Mouse (Mus musculus): ENCODE results near the gene Zdhhc21. TPM values are rescaled to one million over a fixed set of nuclear protein-coding genes. Genes with fewer than 3 reads are reported as not detected.

Zdhhc21 gene
- total RNA-seq (2017): 10.3 and 13.2 TPM in 2 replicates

DNA sequence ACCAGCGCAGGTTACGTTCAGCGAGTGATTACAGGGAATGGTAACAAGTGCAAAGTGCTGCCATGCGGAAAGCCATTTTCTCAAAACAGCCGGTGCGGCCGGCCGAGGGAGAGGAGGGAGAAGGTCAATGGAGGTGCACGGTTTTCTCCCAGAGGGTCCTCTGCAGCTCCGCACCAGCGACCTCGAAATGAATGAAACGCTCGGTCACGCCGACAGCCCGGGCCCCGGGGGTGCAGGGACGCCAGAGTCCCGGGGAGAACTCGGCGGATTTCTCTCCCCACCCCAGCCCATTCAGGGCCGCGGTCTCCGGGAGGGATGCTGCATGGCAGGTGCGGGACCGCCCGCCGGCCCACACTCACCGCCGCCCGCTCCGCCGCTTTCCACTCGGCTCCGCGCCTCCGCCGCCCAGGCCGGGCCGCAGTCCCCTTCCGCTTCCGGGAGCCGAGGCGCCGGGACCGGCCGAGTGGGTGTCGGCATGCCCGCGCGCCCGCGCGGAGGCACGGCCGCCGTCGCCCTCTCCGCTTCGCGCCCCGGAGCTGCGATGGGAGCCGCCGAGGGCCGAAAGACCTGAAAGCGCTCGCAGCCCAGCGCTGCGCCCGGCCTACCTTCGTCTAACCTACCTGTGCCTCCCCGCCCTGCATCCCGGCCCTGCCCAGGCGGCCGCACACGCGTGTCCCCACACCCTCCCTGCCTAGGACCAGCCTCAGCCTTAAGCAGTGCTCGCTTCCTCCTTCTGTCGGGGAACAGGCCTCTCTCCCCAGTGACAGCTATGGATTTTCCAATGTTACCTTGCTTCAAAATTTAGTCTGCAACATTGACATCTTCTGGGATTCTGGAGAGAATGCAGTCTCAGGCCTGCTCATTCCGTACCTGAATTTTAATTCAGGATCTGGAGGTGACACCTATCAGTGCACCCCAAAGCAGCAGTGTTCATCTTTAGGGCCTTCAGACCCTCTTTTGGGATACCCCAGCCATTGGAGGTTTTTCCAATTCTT is at the start of gene Zdhhc21:
Gene Zdhhc21 (minus strand): TSS at position 828 of the 995 bp plus-strand sequence.
- peak; percentile 47 for ATAC-seq (ENCODE audit: extremely low read depth, insufficient number of reproducible peaks, low FRiP score, poor library complexity, severe bottlenecking)

DNA sequence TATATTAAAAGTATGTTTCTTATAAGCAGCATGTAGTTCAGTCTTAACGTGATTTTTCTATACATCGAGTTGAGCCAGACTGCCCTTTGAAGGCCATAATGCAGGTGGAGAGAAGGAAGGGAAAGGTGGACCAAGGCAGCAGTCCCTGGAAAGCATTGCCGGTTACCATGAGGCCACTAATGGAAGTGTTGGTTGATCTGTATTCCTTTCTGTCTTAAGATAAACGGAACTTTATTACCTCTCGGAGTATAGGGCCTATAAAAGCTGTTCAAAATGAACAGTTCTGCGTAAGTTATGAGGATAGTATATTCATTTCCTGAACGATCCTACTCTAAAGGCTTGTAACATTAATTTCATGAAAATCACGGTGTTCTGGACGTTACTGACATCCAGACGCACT is 35.5 kb upstream of the Zdhhc21 start:
- no peak for ATAC-seq (ENCODE audit: extremely low read depth, insufficient number of reproducible peaks, low FRiP score, poor library complexity, severe bottlenecking)

DNA sequence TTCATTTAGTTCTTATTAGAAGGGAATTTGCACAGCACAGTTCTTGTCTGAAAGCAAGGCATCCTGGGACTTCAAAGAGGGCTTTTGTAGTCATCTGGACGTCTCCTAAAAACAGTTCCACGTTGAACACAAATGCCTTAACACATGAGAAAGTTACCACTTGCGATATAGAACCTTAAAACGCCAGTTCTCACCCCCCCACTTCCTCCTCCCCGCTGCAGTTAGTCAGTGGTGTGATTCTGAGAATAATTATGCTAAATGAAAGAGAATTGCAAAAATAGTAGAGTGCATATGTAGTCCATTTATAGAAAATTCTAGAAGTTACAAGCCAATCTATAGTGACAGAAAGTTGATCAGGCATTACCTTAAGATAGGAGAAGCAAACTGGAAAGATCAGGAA is 32.5 kb upstream of the Zdhhc21 start:
- no peak for ATAC-seq (ENCODE audit: extremely low read depth, insufficient number of reproducible peaks, low FRiP score, poor library complexity, severe bottlenecking)

DNA sequence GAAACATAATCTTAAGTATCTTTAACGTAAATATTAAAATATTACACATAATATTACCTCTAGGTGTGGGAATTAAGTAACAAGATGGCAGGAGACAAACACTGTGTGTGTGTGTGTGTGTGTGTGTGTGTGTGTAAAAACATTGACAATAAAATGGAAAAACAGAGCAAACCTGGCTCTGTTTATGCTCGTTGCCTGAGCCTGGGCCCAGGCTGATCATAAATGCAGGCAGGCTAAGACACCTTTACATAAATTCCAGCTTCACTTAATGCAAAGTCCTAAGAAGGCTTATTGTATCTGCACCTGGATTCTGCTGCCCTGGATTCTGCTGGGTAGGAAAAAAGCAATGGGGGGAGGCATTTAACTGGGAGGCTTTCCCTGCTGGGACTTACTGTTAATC is 31.8 kb upstream of the Zdhhc21 start:
- no peak for ATAC-seq (ENCODE audit: extremely low read depth, insufficient number of reproducible peaks, low FRiP score, poor library complexity, severe bottlenecking)

DNA sequence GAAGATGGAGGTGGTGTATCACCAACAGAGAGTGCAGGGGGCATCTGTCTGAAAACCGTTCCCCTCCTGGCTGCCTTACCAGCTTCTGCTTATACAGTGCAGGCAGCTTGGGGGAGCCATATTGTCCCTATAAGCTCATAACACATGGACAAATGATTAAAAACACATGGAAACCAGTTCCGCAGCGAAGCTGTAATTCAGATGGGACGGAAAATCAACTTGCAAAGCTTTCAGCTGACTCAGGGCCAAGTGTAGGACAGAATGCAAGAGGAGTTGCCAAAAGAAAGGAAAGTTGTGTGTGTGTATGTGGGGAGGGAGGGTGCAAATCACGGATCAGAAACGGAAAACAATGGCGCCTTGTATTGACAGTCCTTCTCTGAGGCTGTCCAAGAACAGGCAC is 31.3 kb upstream of the Zdhhc21 start:
- ATAC-seq (ENCODE audit: extremely low read depth, insufficient number of reproducible peaks, low FRiP score, poor library complexity, severe bottlenecking): no peak

DNA sequence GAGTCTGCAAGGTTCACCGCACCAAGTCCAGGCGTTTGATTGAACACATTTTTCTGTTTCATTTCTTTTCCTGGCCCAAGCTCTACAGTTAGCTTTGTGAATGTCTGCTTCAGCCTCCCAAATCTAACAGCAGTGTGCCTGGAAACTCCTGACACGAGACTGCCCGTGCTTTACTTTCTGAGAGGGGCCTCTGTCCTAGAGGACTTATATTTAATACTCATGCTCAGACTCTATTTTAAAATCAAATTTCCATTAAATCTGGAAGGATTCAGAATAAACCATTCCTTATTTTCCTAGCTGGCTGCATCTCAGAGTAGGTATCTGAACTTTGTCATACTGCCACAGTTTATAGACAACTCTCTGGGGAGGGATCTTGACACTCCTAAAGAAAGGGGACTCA is 30.8 kb upstream of the Zdhhc21 start:
- ATAC-seq (ENCODE audit: extremely low read depth, insufficient number of reproducible peaks, low FRiP score, poor library complexity, severe bottlenecking): no peak

DNA sequence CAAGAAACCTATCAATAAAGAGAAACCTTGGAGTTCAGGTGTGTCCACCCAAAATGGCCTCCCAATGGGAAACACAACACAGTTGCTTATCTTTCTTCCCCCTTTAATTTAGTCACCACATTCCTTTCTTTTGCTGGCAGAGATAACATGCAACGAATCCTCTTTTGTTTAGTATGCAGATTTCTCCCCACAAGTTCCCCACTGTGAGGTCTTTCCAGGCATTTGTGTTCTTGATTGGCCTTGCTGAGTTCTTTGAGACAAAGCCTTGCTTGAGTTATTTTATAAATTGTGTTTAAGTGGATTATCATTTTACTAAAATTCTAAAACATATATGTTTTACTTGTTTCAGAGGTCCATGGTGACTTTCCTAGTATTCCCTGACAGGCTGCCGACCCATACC is 26.4 kb upstream of the Zdhhc21 start:
- no peak for ATAC-seq (ENCODE audit: extremely low read depth, insufficient number of reproducible peaks, low FRiP score, poor library complexity, severe bottlenecking)

DNA sequence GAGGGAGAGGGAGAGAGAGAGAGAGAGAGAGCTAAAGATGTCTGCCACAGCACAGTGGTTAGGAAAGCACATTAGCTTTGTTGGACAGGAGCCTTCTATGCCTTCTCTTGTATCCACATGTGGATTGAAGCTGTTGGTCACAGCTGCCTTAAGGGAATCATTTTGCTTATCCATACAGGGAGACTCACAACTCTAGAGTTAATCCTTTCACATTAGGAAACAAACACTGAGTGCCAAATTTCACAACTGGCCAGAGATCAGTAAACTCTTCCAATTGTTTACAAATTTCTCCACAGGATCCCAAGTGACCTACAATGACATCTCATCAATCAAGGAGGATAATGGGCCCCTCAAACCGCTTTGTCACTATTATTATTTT is 25.8 kb upstream of the Zdhhc21 start:
- no peak for ATAC-seq (ENCODE audit: extremely low read depth, insufficient number of reproducible peaks, low FRiP score, poor library complexity, severe bottlenecking)

DNA sequence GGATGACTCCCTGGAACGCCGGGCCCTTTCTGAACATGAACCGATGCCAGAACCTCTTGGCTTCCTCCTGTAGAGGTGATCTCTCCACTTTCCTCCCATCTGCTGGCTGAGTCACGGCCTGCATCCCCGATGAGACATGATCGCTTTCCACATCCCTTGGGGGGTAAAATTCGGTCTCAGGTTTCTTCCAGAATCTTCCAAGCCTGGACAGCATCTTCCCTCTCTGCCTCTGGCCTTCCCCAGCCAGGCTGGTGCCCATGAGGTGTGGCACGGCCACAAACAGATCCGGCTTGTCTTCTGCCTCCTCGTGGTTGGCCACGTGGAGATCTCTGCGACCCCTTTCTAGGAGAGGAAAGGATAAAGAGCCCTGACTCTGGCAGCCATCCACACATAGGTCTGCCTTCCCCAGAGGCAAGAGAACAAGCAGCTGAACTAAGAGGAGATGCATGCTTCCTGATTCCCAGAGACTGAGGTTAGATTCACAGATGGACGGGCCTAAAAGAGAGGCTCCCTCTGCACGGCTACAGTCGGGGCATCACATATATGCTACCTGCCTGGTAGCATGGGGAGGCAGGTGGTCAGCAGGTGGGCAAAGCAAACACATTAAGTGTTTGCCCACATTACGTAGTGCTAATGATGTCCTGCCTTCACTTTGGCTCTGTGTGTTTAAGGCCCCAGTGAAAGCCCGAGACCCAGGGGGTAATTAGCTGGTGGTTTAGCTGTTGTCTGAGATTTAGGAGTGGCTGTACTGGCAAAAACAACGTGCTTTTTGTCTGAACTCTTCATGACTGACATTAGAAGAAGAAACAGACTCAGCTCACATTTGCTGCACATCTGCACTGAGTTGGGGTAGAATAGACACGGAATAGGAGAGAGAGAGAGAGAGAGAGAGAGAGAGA is 25.1 kb upstream of the Zdhhc21 start, which contains the start of gene Cer1:
Gene Cer1 (minus strand): TSS at position 513 of the 899 bp plus-strand sequence.
- no peak for ATAC-seq (ENCODE audit: extremely low read depth, insufficient number of reproducible peaks, low FRiP score, poor library complexity, severe bottlenecking)

DNA sequence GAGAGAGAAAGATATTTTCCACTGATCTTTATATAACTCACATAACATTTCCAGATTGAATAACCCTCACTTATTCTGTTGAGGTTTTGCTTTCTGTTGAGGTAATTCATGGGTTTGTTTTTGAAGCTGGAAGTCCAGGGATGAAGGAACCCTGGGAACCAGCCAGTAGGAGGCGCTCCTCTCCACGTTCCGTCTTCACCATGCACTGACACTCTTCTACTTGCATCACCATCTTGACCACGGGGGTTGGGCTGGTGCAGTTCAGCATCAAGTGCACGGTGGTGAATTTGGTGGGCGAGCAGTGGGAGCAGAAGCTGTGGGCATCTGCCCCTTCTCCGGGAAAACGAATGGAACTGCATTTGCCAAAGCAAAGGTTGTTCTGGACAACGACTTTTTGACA is 22.7 kb upstream of the Zdhhc21 start:
- ATAC-seq (ENCODE audit: extremely low read depth, insufficient number of reproducible peaks, low FRiP score, poor library complexity, severe bottlenecking): no peak

DNA sequence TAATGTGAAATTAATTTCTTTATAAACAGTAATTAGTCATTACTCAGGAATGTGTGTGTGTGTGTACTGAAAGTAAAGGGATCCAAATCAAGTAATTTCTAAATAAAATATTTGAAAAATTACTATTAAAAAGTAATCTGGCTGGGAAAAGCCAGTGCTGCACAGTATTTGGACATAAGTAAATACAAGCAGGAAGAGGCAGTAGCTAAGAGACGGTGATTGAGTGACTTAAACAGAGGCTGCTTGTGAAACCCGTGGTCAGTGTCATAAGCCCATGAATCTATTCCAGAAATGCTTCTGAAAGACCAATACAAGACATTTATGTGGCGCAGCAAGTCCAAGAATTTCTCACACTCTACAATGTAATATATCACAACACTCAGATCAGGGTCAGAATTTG is 21.6 kb upstream of the Zdhhc21 start:
- no peak for ATAC-seq (ENCODE audit: extremely low read depth, insufficient number of reproducible peaks, low FRiP score, poor library complexity, severe bottlenecking)

DNA sequence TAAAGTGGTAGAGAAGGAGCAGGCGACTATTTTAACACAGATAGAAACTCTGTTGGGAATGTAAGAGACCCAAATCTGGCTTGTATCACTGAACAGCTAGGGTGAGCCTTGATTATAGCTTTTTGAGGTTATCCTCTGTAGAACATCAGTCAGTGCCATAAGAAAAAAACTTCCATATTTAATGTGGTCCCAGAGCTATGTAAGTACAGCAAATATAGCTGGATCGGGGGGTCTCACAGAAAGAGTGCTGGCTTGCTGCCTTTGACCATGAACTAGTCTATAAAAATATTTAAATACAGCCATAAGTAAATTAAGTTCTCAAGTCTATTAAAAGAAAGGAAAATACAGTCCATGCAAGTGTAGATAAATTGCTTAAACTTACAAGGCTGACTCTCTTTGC is 20.5 kb upstream of the Zdhhc21 start:
- ATAC-seq (ENCODE audit: extremely low read depth, insufficient number of reproducible peaks, low FRiP score, poor library complexity, severe bottlenecking): no peak

DNA sequence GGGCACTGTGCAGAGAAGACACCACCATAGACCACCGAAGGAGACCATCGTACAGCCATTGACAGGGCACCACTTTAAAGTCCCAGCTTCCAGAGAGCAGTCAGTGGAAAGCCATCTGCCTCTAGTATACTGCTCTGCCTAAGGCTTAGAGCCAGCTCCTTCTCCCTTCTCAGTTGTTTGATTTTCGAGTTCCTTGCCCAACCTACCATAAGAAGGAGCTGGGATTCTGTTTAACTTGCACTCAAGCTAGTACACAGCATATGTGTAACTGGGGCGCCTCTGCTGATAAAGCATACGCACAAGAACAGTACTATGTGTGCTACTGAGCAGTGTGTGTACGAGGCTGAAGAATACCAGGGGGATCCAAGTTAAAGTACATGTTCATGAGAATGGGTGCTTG is 19.4 kb upstream of the Zdhhc21 start:
- no peak for ATAC-seq (ENCODE audit: extremely low read depth, insufficient number of reproducible peaks, low FRiP score, poor library complexity, severe bottlenecking)

DNA sequence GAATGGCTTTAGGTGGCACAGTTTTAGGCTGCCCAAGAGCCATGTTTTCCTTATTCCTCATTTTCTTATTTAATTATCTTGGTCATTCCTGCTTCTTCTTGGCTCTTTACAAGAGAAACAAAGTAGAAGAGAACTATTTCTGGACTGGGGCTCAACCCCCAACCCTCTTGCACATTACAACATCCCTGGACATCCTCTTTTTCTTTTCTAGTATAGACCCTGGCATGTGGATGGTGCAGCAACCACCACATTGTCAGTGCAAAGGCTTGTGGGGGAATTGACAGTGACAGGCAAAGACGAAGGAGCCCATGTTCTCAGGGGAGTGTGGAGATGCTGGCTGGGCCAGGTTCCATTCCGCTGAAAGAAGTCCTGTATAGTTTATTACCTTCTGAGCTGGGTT is 16.9 kb upstream of the Zdhhc21 start:
- ATAC-seq (ENCODE audit: extremely low read depth, insufficient number of reproducible peaks, low FRiP score, poor library complexity, severe bottlenecking): no peak

DNA sequence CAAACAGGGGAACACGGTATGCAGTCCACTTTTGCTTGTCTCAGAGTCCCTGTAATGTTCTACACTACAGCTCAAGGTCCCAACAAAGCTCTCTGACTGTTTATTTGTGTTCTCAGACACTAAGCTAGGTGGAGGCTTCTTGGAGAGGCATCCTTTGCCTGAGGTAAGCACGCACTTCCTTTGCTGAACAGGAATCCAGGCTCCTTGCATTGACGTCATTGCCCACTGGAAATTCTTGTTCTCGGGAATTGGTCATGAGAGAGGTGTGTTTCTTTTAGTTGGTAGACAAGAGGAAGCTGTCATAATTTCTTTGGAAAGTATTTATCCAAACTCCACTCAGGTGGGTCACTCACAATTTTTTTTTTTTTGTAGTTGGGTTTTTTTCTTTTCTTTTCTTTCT is 15.8 kb upstream of the Zdhhc21 start:
- no peak for ATAC-seq (ENCODE audit: extremely low read depth, insufficient number of reproducible peaks, low FRiP score, poor library complexity, severe bottlenecking)

DNA sequence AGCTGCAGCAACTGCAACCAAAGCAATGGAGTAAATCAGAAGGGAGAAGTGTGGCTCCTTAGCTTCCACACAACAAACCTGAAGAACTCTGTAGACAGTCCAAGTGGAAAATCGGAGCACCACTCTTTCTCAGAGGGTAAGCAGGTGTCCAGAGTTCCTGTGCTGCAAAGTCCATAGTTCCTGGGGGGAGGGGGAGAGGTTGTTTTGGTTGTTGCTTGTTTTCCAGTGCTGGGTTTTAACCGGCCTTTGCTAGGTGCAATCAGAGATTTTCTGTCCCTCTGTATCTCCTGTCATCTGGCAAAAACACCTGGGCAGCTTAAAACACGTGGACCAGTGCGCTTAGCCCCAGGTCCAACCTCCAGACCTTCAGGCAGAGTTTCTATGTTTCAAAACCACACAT is 15.0 kb upstream of the Zdhhc21 start:
- ATAC-seq (ENCODE audit: extremely low read depth, insufficient number of reproducible peaks, low FRiP score, poor library complexity, severe bottlenecking): no peak

DNA sequence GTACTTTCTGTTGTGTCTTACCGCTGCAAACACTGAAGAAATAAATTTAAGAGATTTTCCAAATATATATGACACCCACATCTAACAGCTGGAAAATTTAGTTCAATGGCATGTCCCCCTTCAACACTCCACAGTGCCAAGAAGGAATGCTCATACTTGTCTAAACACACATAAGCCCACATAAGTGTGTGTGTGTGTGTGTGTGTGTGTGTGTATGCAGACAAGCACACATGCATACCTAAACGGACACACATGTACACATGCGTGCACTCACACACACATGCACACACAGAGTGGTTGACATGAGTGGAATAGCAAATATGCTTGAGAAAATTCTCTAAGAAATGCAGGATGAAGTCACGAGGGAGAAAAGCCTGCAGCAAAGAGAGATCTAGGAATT is 12.8 kb upstream of the Zdhhc21 start:
- ATAC-seq (ENCODE audit: extremely low read depth, insufficient number of reproducible peaks, low FRiP score, poor library complexity, severe bottlenecking): no peak

DNA sequence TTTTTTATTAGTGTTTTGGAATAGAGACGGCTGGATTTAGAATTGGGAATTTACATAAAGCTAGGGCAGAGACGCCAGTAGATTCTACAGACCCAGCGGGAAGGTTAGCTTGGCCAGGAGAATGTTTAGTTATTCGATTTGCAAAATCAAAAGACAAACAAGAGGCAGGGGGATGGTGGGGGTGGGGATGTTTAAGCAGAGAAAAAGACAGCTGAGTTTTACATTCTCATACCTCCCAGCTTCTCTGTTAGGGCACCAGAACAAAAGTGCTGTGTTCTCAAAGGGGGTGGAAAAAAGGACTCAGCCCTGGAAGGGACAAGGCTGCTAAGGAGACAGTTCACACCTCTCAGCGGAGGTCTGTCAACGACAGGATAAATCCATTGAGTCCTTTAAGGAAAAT is 12.4 kb upstream of the Zdhhc21 start:
- ATAC-seq (ENCODE audit: extremely low read depth, insufficient number of reproducible peaks, low FRiP score, poor library complexity, severe bottlenecking): no peak

DNA sequence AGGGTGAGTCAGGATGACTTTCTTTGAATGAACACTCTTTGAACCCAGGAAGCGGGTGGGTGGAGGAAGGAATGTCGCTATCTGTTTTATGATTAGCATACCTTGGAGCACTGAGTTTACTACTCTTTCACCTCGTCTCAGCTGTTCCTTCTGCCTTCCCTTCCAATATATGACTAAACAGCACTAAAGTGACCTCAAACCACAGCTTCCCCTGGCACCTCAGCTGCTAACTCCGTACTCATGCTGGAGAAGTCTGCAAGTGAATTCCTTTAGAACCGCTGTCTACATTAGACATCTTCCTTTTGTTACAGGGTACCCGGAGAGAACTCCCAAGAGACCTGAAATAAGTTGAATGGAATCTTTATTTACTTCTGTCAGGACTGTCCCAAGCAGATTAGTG is 11.2 kb upstream of the Zdhhc21 start:
- no peak for ATAC-seq (ENCODE audit: extremely low read depth, insufficient number of reproducible peaks, low FRiP score, poor library complexity, severe bottlenecking)
